Mouse (Mus musculus): Measurements from ENCODE around the gene Hlcs. TPM values are rescaled to one million over a fixed set of nuclear protein-coding genes. Genes with fewer than 3 reads are reported as not detected.

The Hlcs gene
- polyA plus RNA-seq, 1 experiment = 3.5 TPM

- H3K4me1 ChIP-seq (ENCODE audit: control insufficient read depth, insufficient read depth, low read length) = no peaks in the 10 kb centered on the region
- TF ChIP-seq CTCF (IDR thresholded peaks at IDR 0.05; ENCODE audit: control insufficient read depth, insufficient read depth, insufficient replicate concordance, low read depth, low read length) (no peak), POLR2A (IDR thresholded peaks at IDR 0.05; ENCODE audit: control insufficient read depth, low read depth, low read length) (no peak)
- H3K27me3 ChIP-seq (ENCODE audit: control insufficient read depth, insufficient read depth, low read length) = no peaks in the 10 kb centered on the region
- H3K4me3 ChIP-seq (ENCODE audit: control insufficient read depth, low read depth, low read length) = no peak overlapping the region
- no peaks in the 10 kb centered on the region for H3K36me3 ChIP-seq (ENCODE audit: control insufficient read depth, insufficient read depth, low read length)
- no peak overlapping the region for H3K27ac ChIP-seq (ENCODE audit: control insufficient read depth, insufficient read depth, low read depth, low read length)
These were observed 117.5 kb downstream of the Hlcs start for GRCm38 (mm10) chr16:94195913-94196312.

- no peak overlapping the region for H3K4me3 ChIP-seq (ENCODE audit: control insufficient read depth, low read depth, low read length)
- no peaks in the 10 kb centered on the region for H3K36me3 ChIP-seq (ENCODE audit: control insufficient read depth, insufficient read depth, low read length)
- no peak overlapping the region for H3K27ac ChIP-seq (ENCODE audit: control insufficient read depth, insufficient read depth, low read depth, low read length)
- TF ChIP-seq CTCF (IDR thresholded peaks at IDR 0.05; ENCODE audit: control insufficient read depth, insufficient read depth, insufficient replicate concordance, low read depth, low read length) (no peak), POLR2A (IDR thresholded peaks at IDR 0.05; ENCODE audit: control insufficient read depth, low read depth, low read length) (no peak)
- H3K4me1 ChIP-seq (ENCODE audit: control insufficient read depth, insufficient read depth, low read length) = no peaks in the 10 kb centered on the region
- no peaks in the 10 kb centered on the region for H3K27me3 ChIP-seq (ENCODE audit: control insufficient read depth, insufficient read depth, low read length)
These were observed 121.7 kb downstream of the Hlcs start for GRCm38 (mm10) chr16:94191379-94192315.

DNA sequence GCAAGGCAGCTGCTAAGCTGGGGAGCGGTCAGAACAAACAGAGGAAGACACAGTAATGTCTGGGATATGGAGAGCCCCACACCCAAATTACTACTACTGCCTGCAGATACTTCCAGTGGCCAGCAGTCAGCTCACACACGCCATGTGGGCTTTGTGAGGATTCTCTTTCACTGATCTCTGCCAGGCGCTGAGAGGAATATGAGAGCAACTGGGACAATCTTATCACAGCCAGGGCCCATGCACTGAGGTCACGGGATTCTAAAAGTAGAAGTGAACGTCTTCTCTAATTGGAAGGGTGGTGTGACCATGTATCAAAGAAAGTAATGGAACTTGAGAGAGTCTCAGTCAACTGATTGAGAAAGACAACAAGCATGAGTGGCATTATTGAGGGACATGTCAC is 123.1 kb downstream of the Hlcs start:
- TF ChIP-seq POLR2A (IDR thresholded peaks at IDR 0.05; ENCODE audit: control insufficient read depth, low read depth, low read length) = no peak
- TF ChIP-seq CTCF (IDR thresholded peaks at IDR 0.05; ENCODE audit: control insufficient read depth, insufficient read depth, insufficient replicate concordance, low read depth, low read length) = no peak
- Histone ChIP-seq H3K4me3 (ENCODE audit: control insufficient read depth, low read depth, low read length) (no peak overlapping the region), H3K36me3 (ENCODE audit: control insufficient read depth, insufficient read depth, low read length) (no peaks in the 10 kb centered on the region), H3K27me3 (ENCODE audit: control insufficient read depth, insufficient read depth, low read length) (no peaks in the 10 kb centered on the region), H3K27ac (ENCODE audit: control insufficient read depth, insufficient read depth, low read depth, low read length) (no peak overlapping the region), H3K4me1 (ENCODE audit: control insufficient read depth, insufficient read depth, low read length) (no peaks in the 10 kb centered on the region)

DNA sequence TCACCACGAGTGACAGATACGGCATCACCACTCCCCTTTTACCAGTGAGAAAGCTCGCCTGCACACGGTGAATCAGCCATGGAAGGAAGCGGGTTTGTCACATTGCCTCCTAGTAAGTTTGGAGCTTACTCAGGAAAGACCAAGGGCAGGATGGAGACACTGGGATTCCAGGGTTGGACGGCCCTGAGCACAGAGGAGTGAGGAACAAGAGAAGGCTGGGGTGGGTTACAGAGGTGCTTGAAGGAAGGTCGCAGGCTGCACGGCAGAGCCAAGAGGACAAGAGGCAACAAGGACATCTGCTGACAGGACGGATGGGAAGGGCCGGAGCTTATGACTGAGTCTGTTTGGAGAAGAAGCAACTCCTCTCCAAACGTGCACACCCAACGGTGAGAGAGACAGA is 126.8 kb downstream of the Hlcs start:
- no peaks in the 10 kb centered on the region for H3K27me3 ChIP-seq (ENCODE audit: control insufficient read depth, insufficient read depth, low read length)
- H3K36me3 ChIP-seq (ENCODE audit: control insufficient read depth, insufficient read depth, low read length) = no peaks in the 10 kb centered on the region
- no peaks in the 10 kb centered on the region for H3K4me1 ChIP-seq (ENCODE audit: control insufficient read depth, insufficient read depth, low read length)
- TF ChIP-seq CTCF (IDR thresholded peaks at IDR 0.05; ENCODE audit: control insufficient read depth, insufficient read depth, insufficient replicate concordance, low read depth, low read length) (no peak), POLR2A (IDR thresholded peaks at IDR 0.05; ENCODE audit: control insufficient read depth, low read depth, low read length) (no peak)
- no peak overlapping the region for H3K4me3 ChIP-seq (ENCODE audit: control insufficient read depth, low read depth, low read length)
- no peak overlapping the region for H3K27ac ChIP-seq (ENCODE audit: control insufficient read depth, insufficient read depth, low read depth, low read length)

DNA sequence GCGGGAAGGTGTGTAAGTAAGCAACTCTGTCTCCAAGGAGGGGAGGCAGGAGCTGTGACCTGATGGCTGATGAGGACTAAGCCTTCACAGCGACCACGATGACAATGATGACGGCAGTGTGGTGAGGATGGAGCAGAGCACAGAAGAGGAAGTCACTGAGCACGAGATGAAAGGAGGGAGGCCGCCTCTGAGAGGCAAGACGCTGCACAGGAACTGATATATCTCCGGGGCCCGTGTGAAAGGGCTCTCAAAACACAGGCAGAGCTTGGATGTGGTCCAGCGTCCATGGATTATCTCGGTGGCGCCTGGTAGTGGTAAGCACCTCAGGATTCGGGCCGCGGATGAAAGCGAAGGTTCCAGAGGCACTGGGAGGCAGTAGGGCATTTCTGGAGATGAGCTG is 127.9 kb downstream of the Hlcs start:
- no peak for TF ChIP-seq CTCF (IDR thresholded peaks at IDR 0.05; ENCODE audit: control insufficient read depth, insufficient read depth, insufficient replicate concordance, low read depth, low read length)
- TF ChIP-seq POLR2A (IDR thresholded peaks at IDR 0.05; ENCODE audit: control insufficient read depth, low read depth, low read length) = no peak
- H3K27me3 ChIP-seq (ENCODE audit: control insufficient read depth, insufficient read depth, low read length) = no peaks in the 10 kb centered on the region
- no peak overlapping the region for H3K4me3 ChIP-seq (ENCODE audit: control insufficient read depth, low read depth, low read length)
- no peaks in the 10 kb centered on the region for H3K36me3 ChIP-seq (ENCODE audit: control insufficient read depth, insufficient read depth, low read length)
- H3K4me1 ChIP-seq (ENCODE audit: control insufficient read depth, insufficient read depth, low read length) = no peaks in the 10 kb centered on the region
- no peak overlapping the region for H3K27ac ChIP-seq (ENCODE audit: control insufficient read depth, insufficient read depth, low read depth, low read length)

- Histone ChIP-seq H3K4me1 (ENCODE audit: control insufficient read depth, insufficient read depth, low read length) (no peaks in the 10 kb centered on the region), H3K36me3 (ENCODE audit: control insufficient read depth, insufficient read depth, low read length) (no peaks in the 10 kb centered on the region), H3K27ac (ENCODE audit: control insufficient read depth, insufficient read depth, low read depth, low read length) (no peak overlapping the region), H3K27me3 (ENCODE audit: control insufficient read depth, insufficient read depth, low read length) (no peaks in the 10 kb centered on the region), H3K4me3 (ENCODE audit: control insufficient read depth, low read depth, low read length) (no peak overlapping the region)
- TF ChIP-seq CTCF (IDR thresholded peaks at IDR 0.05; ENCODE audit: control insufficient read depth, insufficient read depth, insufficient replicate concordance, low read depth, low read length) (no peak), POLR2A (IDR thresholded peaks at IDR 0.05; ENCODE audit: control insufficient read depth, low read depth, low read length) (no peak)
These were observed 133.1 kb downstream of the Hlcs start for GRCm38 (mm10) chr16:94180122-94180870.
